7 mouse cellular contexts compared by ENCODE assay signal in genomic region chr6:21950676-21951075, GRCm38 (mm10). TPM values are rescaled to one million over a fixed set of nuclear protein-coding genes. Genes with fewer than 3 reads are reported as not detected.
DNase-seq lines count a peak whose midpoint lies in the region; ATAC-seq and TF ChIP-seq lines count a peak whose summit lies in the region.

No protein-coding gene starts in this region.

- no peaks in the 10 kb centered on the region for H3K36me3 ChIP-seq in testis, adult 2 months (ENCODE audit: control insufficient read depth, insufficient read depth, low read length)
- peaks cover 23% of the 10 kb centered on the region for H3K36me3 ChIP-seq in hindbrain, embryonic 12.5 days
- peaks cover 21% of the 10 kb centered on the region for H3K36me3 ChIP-seq in limb, embryonic 15.5 days

- no peak overlapping the region for H3K27ac ChIP-seq in testis, adult 2 months (ENCODE audit: control insufficient read depth, insufficient read depth, low read depth, low read length)
- no peak overlapping the region for H3K27ac ChIP-seq in hindbrain, embryonic 12.5 days
- H3K27ac ChIP-seq in limb, embryonic 15.5 days = peak overlapping the region; percentile 98; the same call in 1 of the 2 replicates

- TF ChIP-seq CTCF in testis, adult 2 months (IDR thresholded peaks at IDR 0.05; ENCODE audit: control insufficient read depth, insufficient read depth, insufficient replicate concordance, low read depth, low read length) = no peak

- H3K27me3 ChIP-seq in testis, adult 2 months (ENCODE audit: control insufficient read depth, insufficient read depth, low read length) = no peaks in the 10 kb centered on the region
- H3K27me3 ChIP-seq in hindbrain, embryonic 12.5 days = no peaks in the 10 kb centered on the region
- no peaks in the 10 kb centered on the region for H3K27me3 ChIP-seq in limb, embryonic 15.5 days

- WGBS in hindbrain, embryonic 12.5 days = 84% methylated on average over 2 of the region's 2 CpGs
- whole genome bisulfite sequencing in limb, embryonic 15.5 days = 81% methylated on average over 2 of the region's 2 CpGs

- no peak for DNase-seq in testis, postnatal 14 days (ENCODE audit: low spot score)
- no peak for DNase-seq in B cell, adult 2 months
- no peak for DNase-seq in frontal cortex, postnatal 10 days (ENCODE audit: low spot score in 2 of 2)
- no peak for DNase-seq in urinary bladder, postnatal 36 days (ENCODE audit: low spot score in 2 of 2)

- peak overlapping the region; percentile 81 for H3K4me3 ChIP-seq in testis, adult 2 months (ENCODE audit: control insufficient read depth, low read depth, low read length)
- H3K4me3 ChIP-seq in hindbrain, embryonic 12.5 days = peak overlapping the region; percentile 73
- H3K4me3 ChIP-seq in limb, embryonic 15.5 days = peak overlapping the region; percentile 81

- peak overlapping the region; percentile 83 for H3K9ac ChIP-seq in hindbrain, embryonic 12.5 days
- H3K9ac ChIP-seq in limb, embryonic 15.5 days = peak overlapping the region; percentile 53

- peak overlapping the region; percentile 71 for H3K4me2 ChIP-seq in hindbrain, embryonic 12.5 days (replicated peaks)
- H3K4me2 ChIP-seq in limb, embryonic 15.5 days = peak overlapping the region; percentile 68

- no peak for ATAC-seq in hindbrain, embryonic 12.5 days (ENCODE audit: low FRiP score)
- no peak for ATAC-seq in limb, embryonic 15.5 days (ENCODE audit: insufficient number of reproducible peaks, low FRiP score, low TSS enrichment, low read depth)

- no peaks in the 10 kb centered on the region for H3K9me3 ChIP-seq in hindbrain, embryonic 12.5 days (replicated peaks)
- no peaks in the 10 kb centered on the region for H3K9me3 ChIP-seq in limb, embryonic 15.5 days

- no peak for TF ChIP-seq POLR2A in testis, adult 2 months (IDR thresholded peaks at IDR 0.05; ENCODE audit: control insufficient read depth, low read depth, low read length)

- no peaks in the 10 kb centered on the region for H3K4me1 ChIP-seq in testis, adult 2 months (ENCODE audit: control insufficient read depth, insufficient read depth, low read length)
- H3K4me1 ChIP-seq in hindbrain, embryonic 12.5 days = peaks cover 7% of the 10 kb centered on the region
- H3K4me1 ChIP-seq in limb, embryonic 15.5 days = peaks cover 8% of the 10 kb centered on the region

RNA-seq across cellular contexts. Expression of gene Ing3, which starts 1.3 kb away (rescaled TPM):
- polyA plus RNA-seq in testis, adult 2 months (2012; rRNA removed) = 14.2 and 15.6 TPM in 2 replicates
- 49.5 and 52.3 TPM in 2 replicates for polyA plus RNA-seq in hindbrain, embryonic 12.5 days (2016; fragmentation: Nextera tagmentation; extraction: Ambion mirVana)
- polyA plus RNA-seq in limb, embryonic 15.5 days (2015; fragmentation: Nextera tagmentation; extraction: Ambion mirVana) = 49.3 and 51.5 TPM in 2 replicates

RNA-seq across cellular contexts. Expression of gene Cped1, which starts 35.0 kb away (rescaled TPM):
- polyA plus RNA-seq in testis, adult 2 months (2012; rRNA removed) = 1.3 and 1.8 TPM in 2 replicates
- polyA plus RNA-seq in hindbrain, embryonic 12.5 days (2016; fragmentation: Nextera tagmentation; extraction: Ambion mirVana) = 19.1 and 21.1 TPM in 2 replicates
- 42.0 and 43.1 TPM in 2 replicates for polyA plus RNA-seq in limb, embryonic 15.5 days (2015; fragmentation: Nextera tagmentation; extraction: Ambion mirVana)
